Mouse (Mus musculus) G1E (cell line): ENCODE results near the gene Sbf2.

Experiments
- CTCF ChIP-seq: IDR thresholded peaks from 2 replicates; pipeline ENCODE4 v1.5.1; 2012; ENCODE audit warnings: low read depth, low read length, inconsistent platforms, mixed read lengths
- GATA1 ChIP-seq: IDR thresholded peaks from 2 replicates; pipeline ENCODE4 v1.6.1; 2012; ENCODE audit warnings: borderline replicate concordance, low read length, inconsistent platforms, mixed read lengths
- POLR2AphosphoS5 ChIP-seq: IDR thresholded peaks from 2 replicates; pipeline ENCODE4 v1.6.1; 2012; ENCODE audit warnings: low read depth, low read length, inconsistent platforms; ENCODE audit not compliant: insufficient replicate concordance
- TAL1 ChIP-seq: conservative IDR thresholded peaks from 2 replicates; pipeline ENCODE4 v1.6.1; 2012; ENCODE audit warnings: low read depth, low read length, inconsistent platforms, mixed read lengths

DNA sequence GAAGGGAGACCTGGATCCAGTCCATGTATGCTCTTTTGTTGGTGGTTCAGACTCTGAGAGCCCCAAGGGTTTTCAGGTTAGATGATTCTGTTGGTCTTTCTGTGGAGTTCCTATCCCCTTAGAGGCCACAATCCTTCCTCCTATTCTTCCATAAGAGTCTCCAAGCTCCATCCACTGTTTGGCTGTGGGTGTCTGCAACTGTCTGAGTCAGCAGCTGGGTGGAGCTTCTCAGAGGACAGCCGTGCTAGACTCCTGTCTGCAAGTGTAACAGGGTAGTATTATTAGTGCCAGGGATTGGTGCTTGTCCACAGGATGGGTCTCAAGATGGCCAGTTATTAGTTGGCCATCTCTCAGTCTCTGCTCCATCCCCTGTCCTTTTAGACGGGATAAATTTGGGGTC lies 9.3 kb upstream of the Sbf2 start:
- no peak for TF ChIP-seq CTCF
- TF ChIP-seq TAL1 = no peak
- TF ChIP-seq GATA1 = no peak
- no peak for TF ChIP-seq POLR2AphosphoS5
